Mouse (Mus musculus): ENCODE results near the gene Slc38a4. TPM values are rescaled to one million over a fixed set of nuclear protein-coding genes. Genes with fewer than 3 reads are reported as not detected.

Gene Slc38a4
- polyA plus RNA-seq, 1 experiment: 0.09 TPM

DNA sequence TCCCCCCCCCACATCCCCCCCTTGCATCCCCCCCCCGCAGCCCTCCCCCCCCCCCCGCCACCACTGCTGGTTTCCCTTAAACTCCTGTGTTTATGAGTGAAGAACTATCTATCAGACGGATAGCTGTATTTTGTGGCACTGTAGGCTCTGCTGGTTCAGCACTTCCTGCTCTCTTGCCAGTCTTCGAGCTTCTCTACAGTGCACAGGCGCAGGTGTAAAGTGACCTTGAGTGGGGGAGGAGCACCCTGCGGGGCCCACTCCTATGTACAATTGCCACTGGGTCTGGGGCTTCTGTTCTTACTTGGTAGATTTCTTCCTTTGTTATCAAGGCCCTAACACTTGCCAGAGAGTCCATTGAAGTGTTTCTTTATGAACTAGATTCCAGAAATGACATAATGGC, 33.0 kb downstream of the Slc38a4 start:
- TF ChIP-seq CTCF (IDR thresholded peaks at IDR 0.05; ENCODE audit: extremely low read depth, insufficient read depth, insufficient read length, insufficient replicate concordance) (no peak), POLR2A (IDR thresholded peaks at IDR 0.05; ENCODE audit: low read depth, low read length) (no peak)
- Histone ChIP-seq H3K27me3 (ENCODE audit: control insufficient read depth, insufficient read depth, low read length) (no peaks in the 10 kb centered on the region), H3K27ac (ENCODE audit: insufficient read depth, low read length) (no peak overlapping the region), H3K36me3 (ENCODE audit: control insufficient read depth, insufficient read depth, low read length) (no peaks in the 10 kb centered on the region), H3K4me1 (ENCODE audit: control insufficient read depth, insufficient read depth, insufficient read length) (no peaks in the 10 kb centered on the region), H3K4me3 (ENCODE audit: extremely low read depth, insufficient read depth, insufficient read length) (no peak overlapping the region)
- no peak for DNase-seq (ENCODE audit: low read depth in 1 of 2, low spot score in 2 of 2)
- 68% methylated on average over 6 of the region's 6 CpGs for WGBS

GRCm38 (mm10) chr15:97022213-97022612, 33.5 kb downstream of the Slc38a4 start:
- WGBS: 84% methylated on average over 2 of the region's 2 CpGs
- Histone ChIP-seq H3K36me3 (ENCODE audit: control insufficient read depth, insufficient read depth, low read length) (no peaks in the 10 kb centered on the region), H3K4me1 (ENCODE audit: control insufficient read depth, insufficient read depth, insufficient read length) (no peaks in the 10 kb centered on the region), H3K4me3 (ENCODE audit: extremely low read depth, insufficient read depth, insufficient read length) (no peak overlapping the region), H3K27ac (ENCODE audit: insufficient read depth, low read length) (no peak overlapping the region), H3K27me3 (ENCODE audit: control insufficient read depth, insufficient read depth, low read length) (no peaks in the 10 kb centered on the region)
- TF ChIP-seq CTCF (IDR thresholded peaks at IDR 0.05; ENCODE audit: extremely low read depth, insufficient read depth, insufficient read length, insufficient replicate concordance): no peak
- no peak for TF ChIP-seq POLR2A (IDR thresholded peaks at IDR 0.05; ENCODE audit: low read depth, low read length)
- no peak for DNase-seq (ENCODE audit: low read depth in 1 of 2, low spot score in 2 of 2)

DNA sequence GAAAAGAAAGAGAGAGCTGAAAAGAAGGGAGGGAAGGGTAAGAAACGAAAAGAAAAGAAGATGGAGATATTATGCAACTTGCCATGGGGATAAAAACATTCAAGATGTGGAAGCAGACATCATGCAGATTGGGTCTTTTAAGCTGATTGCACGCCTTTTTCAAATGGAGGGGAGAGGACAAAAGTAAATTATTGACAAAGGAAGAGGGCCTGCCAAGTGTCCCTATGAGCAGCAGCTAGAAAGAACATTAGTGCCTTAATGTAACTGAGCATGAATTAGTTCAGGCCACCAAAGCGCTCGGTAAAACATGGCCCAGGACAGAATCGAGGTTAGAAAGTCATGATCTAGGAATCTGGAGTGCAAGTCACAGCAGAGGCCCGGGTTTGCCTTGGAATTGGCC, 35.5 kb downstream of the Slc38a4 start:
- no peak overlapping the region for H3K4me3 ChIP-seq (ENCODE audit: extremely low read depth, insufficient read depth, insufficient read length)
- DNase-seq (ENCODE audit: low read depth in 1 of 2, low spot score in 2 of 2): no peak
- no peaks in the 10 kb centered on the region for H3K27me3 ChIP-seq (ENCODE audit: control insufficient read depth, insufficient read depth, low read length)
- TF ChIP-seq CTCF (IDR thresholded peaks at IDR 0.05; ENCODE audit: extremely low read depth, insufficient read depth, insufficient read length, insufficient replicate concordance) (no peak), POLR2A (IDR thresholded peaks at IDR 0.05; ENCODE audit: low read depth, low read length) (no peak)
- H3K36me3 ChIP-seq (ENCODE audit: control insufficient read depth, insufficient read depth, low read length): no peaks in the 10 kb centered on the region
- H3K4me1 ChIP-seq (ENCODE audit: control insufficient read depth, insufficient read depth, insufficient read length): no peaks in the 10 kb centered on the region
- H3K27ac ChIP-seq (ENCODE audit: insufficient read depth, low read length): no peak overlapping the region
- 82% methylated on average over 6 of the region's 6 CpGs for WGBS

DNA sequence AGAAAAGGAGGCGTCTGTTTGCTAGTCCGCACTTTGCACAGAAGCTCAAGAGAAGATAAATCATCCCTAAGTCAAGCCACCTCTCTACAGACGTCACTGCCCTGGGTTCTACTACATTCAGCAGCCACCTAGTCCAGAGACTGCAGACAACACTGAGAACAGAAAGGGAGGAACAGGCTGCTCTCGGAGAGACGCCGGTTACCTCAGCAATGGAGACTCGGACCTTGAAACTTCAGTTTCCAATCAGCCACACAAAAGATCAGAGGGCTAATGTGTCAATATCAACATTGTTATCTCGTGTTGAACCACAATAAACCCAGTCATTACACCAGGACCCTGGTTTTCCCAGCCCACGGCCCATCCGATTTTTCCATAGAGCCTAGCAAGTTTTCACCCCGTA, 36.4 kb downstream of the Slc38a4 start:
- TF ChIP-seq CTCF (IDR thresholded peaks at IDR 0.05; ENCODE audit: extremely low read depth, insufficient read depth, insufficient read length, insufficient replicate concordance): no peak
- TF ChIP-seq POLR2A (IDR thresholded peaks at IDR 0.05; ENCODE audit: low read depth, low read length): no peak
- Histone ChIP-seq H3K27ac (ENCODE audit: insufficient read depth, low read length) (no peak overlapping the region), H3K27me3 (ENCODE audit: control insufficient read depth, insufficient read depth, low read length) (no peaks in the 10 kb centered on the region), H3K36me3 (ENCODE audit: control insufficient read depth, insufficient read depth, low read length) (no peaks in the 10 kb centered on the region), H3K4me3 (ENCODE audit: extremely low read depth, insufficient read depth, insufficient read length) (no peak overlapping the region), H3K4me1 (ENCODE audit: control insufficient read depth, insufficient read depth, insufficient read length) (no peaks in the 10 kb centered on the region)
- 91% methylated on average over 11 of the region's 11 CpGs for WGBS
- DNase-seq (ENCODE audit: low read depth in 1 of 2, low spot score in 2 of 2): no peak

DNA sequence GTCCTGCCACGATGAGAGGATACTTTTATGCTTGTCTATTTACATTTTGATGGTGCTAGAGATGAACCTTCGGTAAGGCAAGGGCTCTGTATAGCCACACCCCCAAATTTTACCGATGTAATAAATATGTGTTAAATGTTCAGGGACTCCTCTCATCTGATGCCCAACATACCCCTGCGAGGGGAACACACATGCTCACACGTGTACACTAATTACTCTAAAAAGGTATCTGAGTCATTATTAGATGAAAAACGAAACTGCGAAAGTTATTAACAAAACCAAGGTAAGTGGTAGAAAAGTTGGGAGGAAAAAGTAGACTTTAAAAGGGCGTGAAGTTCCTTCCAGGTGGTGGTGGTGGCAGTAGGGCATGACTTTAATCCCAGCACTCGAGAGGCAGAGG, 38.6 kb downstream of the Slc38a4 start:
- TF ChIP-seq POLR2A (IDR thresholded peaks at IDR 0.05; ENCODE audit: low read depth, low read length) (no peak), CTCF (IDR thresholded peaks at IDR 0.05; ENCODE audit: extremely low read depth, insufficient read depth, insufficient read length, insufficient replicate concordance) (no peak)

GRCm38 (mm10) chr15:97015036-97015596, 40.6 kb downstream of the Slc38a4 start:
- no peak for DNase-seq (ENCODE audit: low read depth in 1 of 2, low spot score in 2 of 2)
- WGBS: 91% methylated on average over 12 of the region's 12 CpGs
- no peak overlapping the region for H3K4me3 ChIP-seq (ENCODE audit: extremely low read depth, insufficient read depth, insufficient read length)
- H3K4me1 ChIP-seq (ENCODE audit: control insufficient read depth, insufficient read depth, insufficient read length): no peaks in the 10 kb centered on the region
- no peak overlapping the region for H3K27ac ChIP-seq (ENCODE audit: insufficient read depth, low read length)
- H3K36me3 ChIP-seq (ENCODE audit: control insufficient read depth, insufficient read depth, low read length): no peaks in the 10 kb centered on the region
- no peaks in the 10 kb centered on the region for H3K27me3 ChIP-seq (ENCODE audit: control insufficient read depth, insufficient read depth, low read length)
- TF ChIP-seq POLR2A (IDR thresholded peaks at IDR 0.05; ENCODE audit: low read depth, low read length): no peak
- TF ChIP-seq CTCF (IDR thresholded peaks at IDR 0.05; ENCODE audit: extremely low read depth, insufficient read depth, insufficient read length, insufficient replicate concordance): no peak

More for the DNA sequence above, 38.6 kb downstream of the Slc38a4 start:
- no peak overlapping the region for H3K27ac ChIP-seq (ENCODE audit: insufficient read depth, low read length)
- WGBS: 90% methylated on average over 9 of the region's 9 CpGs
- no peak overlapping the region for H3K4me3 ChIP-seq (ENCODE audit: extremely low read depth, insufficient read depth, insufficient read length)
- no peaks in the 10 kb centered on the region for H3K36me3 ChIP-seq (ENCODE audit: control insufficient read depth, insufficient read depth, low read length)
- no peak for DNase-seq (ENCODE audit: low read depth in 1 of 2, low spot score in 2 of 2)
- H3K27me3 ChIP-seq (ENCODE audit: control insufficient read depth, insufficient read depth, low read length): no peaks in the 10 kb centered on the region
- H3K4me1 ChIP-seq (ENCODE audit: control insufficient read depth, insufficient read depth, insufficient read length): no peaks in the 10 kb centered on the region

- Histone ChIP-seq H3K4me3 (ENCODE audit: extremely low read depth, insufficient read depth, insufficient read length) (no peak overlapping the region), H3K27me3 (ENCODE audit: control insufficient read depth, insufficient read depth, low read length) (no peaks in the 10 kb centered on the region), H3K4me1 (ENCODE audit: control insufficient read depth, insufficient read depth, insufficient read length) (no peaks in the 10 kb centered on the region), H3K27ac (ENCODE audit: insufficient read depth, low read length) (no peak overlapping the region), H3K36me3 (ENCODE audit: control insufficient read depth, insufficient read depth, low read length) (no peaks in the 10 kb centered on the region)
- no peak for DNase-seq (ENCODE audit: low read depth in 1 of 2, low spot score in 2 of 2)
- WGBS: 87% methylated on average over 14 of the region's 14 CpGs
- TF ChIP-seq POLR2A (IDR thresholded peaks at IDR 0.05; ENCODE audit: low read depth, low read length) (no peak), CTCF (IDR thresholded peaks at IDR 0.05; ENCODE audit: extremely low read depth, insufficient read depth, insufficient read length, insufficient replicate concordance) (no peak)
Observed at GRCm38 (mm10) chr15:97011599-97012372, 44.0 kb downstream of the Slc38a4 start.
